Mouse (Mus musculus) MEL (cell line): Measurements from ENCODE around the gene Dcdc2b. TPM values are rescaled to one million over a fixed set of nuclear protein-coding genes. Genes with fewer than 3 reads are reported as not detected.

Experiments used
- DNase-seq: peaks from one replicate; pipeline ENCODE4 v3.0.0; 2011; ENCODE audit warnings: low read depth, low spot score
- H3K27ac ChIP-seq: 2 replicates; pipeline ENCODE4 v1.5.1; 2012; ENCODE audit warnings: low read depth, mild to moderate bottlenecking, control low read depth, low read length, moderate library complexity; ENCODE audit not compliant: control insufficient read depth
- H3K27me3 ChIP-seq, 2 experiments: fragments of 150-350 bp in 1 of 2; sonication (generic) in 1 of 2; 2 replicates each; pipeline ENCODE4 v1.6.1; 2012; ENCODE audit warnings: low read length in 2 of 2, mild to moderate bottlenecking in 2 of 2, improper control_type of control experiment in 1 of 2, moderate library complexity in 1 of 2; ENCODE audit not compliant: insufficient read depth in 2 of 2, control insufficient read depth in 1 of 2
- H3K36me3 ChIP-seq, 2 experiments: 2 replicates each; pipeline ENCODE4 v1.6.1; 2012 to 2014; ENCODE audit warnings: low read length in 2 of 2, improper control_type of control experiment in 1 of 2, inconsistent platforms in 1 of 2, mild to moderate bottlenecking in 1 of 2; ENCODE audit not compliant: insufficient read depth in 2 of 2, control insufficient read depth in 1 of 2
- H3K4me1 ChIP-seq, 2 experiments: fragments of 150-350 bp in 1 of 2; sonication (generic) in 1 of 2; 2 replicates each; pipeline ENCODE4 v1.6.1; 2012; ENCODE audit warnings: low read length in 2 of 2, improper control_type of control experiment in 1 of 2, mild to moderate bottlenecking in 1 of 2; ENCODE audit not compliant: insufficient read depth in 2 of 2, control insufficient read depth in 1 of 2
- H3K4me3 ChIP-seq, 2 experiments: fragments of 150-350 bp in 1 of 2; sonication (generic) in 1 of 2; 2 replicates each; pipeline ENCODE4 v1.5.1; 2012; ENCODE audit warnings: low read depth in 2 of 2, low read length in 2 of 2, mild to moderate bottlenecking in 2 of 2, moderate library complexity in 2 of 2, control low read depth in 1 of 2, improper control_type of control experiment in 1 of 2; ENCODE audit not compliant: control insufficient read depth in 1 of 2, insufficient read depth in 1 of 2
- H3K79me2 ChIP-seq: 2 replicates; pipeline ENCODE4 v1.6.1; 2012; ENCODE audit warnings: mild to moderate bottlenecking, low read length, moderate library complexity; ENCODE audit not compliant: control insufficient read depth, poor library complexity, insufficient read depth
- H3K9ac ChIP-seq: 2 replicates; pipeline ENCODE4 v1.6.1; 2012; ENCODE audit warnings: low read depth, mild to moderate bottlenecking, control low read depth, low read length, moderate library complexity; ENCODE audit not compliant: control insufficient read depth, poor library complexity, severe bottlenecking
- H3K9me3 ChIP-seq: fragments of 150-350 bp; sonication (generic); replicated peaks from 2 replicates; pipeline ENCODE4 v1.6.1; 2012; ENCODE audit warnings: mild to moderate bottlenecking, low read length, improper control_type of control experiment, moderate library complexity; ENCODE audit not compliant: insufficient read depth
- BHLHE40 ChIP-seq: IDR thresholded peaks from 2 replicates; pipeline ENCODE4 v1.6.1; 2012; ENCODE audit warnings: low read depth, mild to moderate bottlenecking, inconsistent platforms, low read length, improper control_type of control experiment, borderline replicate concordance
- CHD1 ChIP-seq: IDR thresholded peaks from 2 replicates; pipeline ENCODE4 v1.6.1; 2012; ENCODE audit warnings: low read depth, mild to moderate bottlenecking, inconsistent platforms, low read length, improper control_type of control experiment
- CTCF ChIP-seq, 3 experiments: IDR thresholded peaks in 2 of 3; conservative IDR thresholded peaks in 1 of 3; 2 replicates each; pipeline ENCODE4 v1.5.1; 2011 to 2012; ENCODE audit warnings: low read length in 3 of 3, low read depth in 2 of 3, mild to moderate bottlenecking in 2 of 3, improper control_type of control experiment in 1 of 3, inconsistent platforms in 1 of 3, mixed read lengths in 1 of 3, moderate library complexity in 1 of 3; ENCODE audit not compliant: control insufficient read depth in 1 of 3, insufficient read depth in 1 of 3, poor library complexity in 1 of 3, severe bottlenecking in 1 of 3
- E2F4 ChIP-seq: IDR thresholded peaks from 2 replicates; pipeline ENCODE4 v1.6.1; 2011; ENCODE audit warnings: low read depth, low read length, improper control_type of control experiment, borderline replicate concordance
- ELF1 ChIP-seq: IDR thresholded peaks from 2 replicates; pipeline ENCODE4 v1.6.1; 2014; ENCODE audit warnings: low read depth, mild to moderate bottlenecking, inconsistent platforms, low read length, improper control_type of control experiment, moderate library complexity
- EP300 ChIP-seq, 2 experiments: IDR thresholded peaks; 2 replicates each; pipeline ENCODE4 v1.6.1; 2011; ENCODE audit warnings: improper control_type of control experiment in 2 of 2, low read length in 2 of 2, low read depth in 1 of 2, mild to moderate bottlenecking in 1 of 2
- ETS1 ChIP-seq: IDR thresholded peaks from 2 replicates; pipeline ENCODE4 v1.6.1; 2012; ENCODE audit warnings: low read depth, mild to moderate bottlenecking, inconsistent platforms, low read length, improper control_type of control experiment, moderate library complexity
- JUND ChIP-seq: IDR thresholded peaks from 2 replicates; pipeline ENCODE4 v1.6.1; 2011; ENCODE audit warnings: low read depth, mild to moderate bottlenecking, improper control_type of control experiment, low read length
- MAX ChIP-seq: IDR thresholded peaks from 2 replicates; pipeline ENCODE4 v1.6.1; 2011; ENCODE audit warnings: low read length, improper control_type of control experiment
- MAZ ChIP-seq: IDR thresholded peaks from 2 replicates; pipeline ENCODE4 v1.6.1; 2012; ENCODE audit warnings: low read depth, mild to moderate bottlenecking, inconsistent platforms, low read length, improper control_type of control experiment
- MEF2A ChIP-seq: IDR thresholded peaks from 2 replicates; pipeline ENCODE4 v1.6.1; 2014; ENCODE audit warnings: low read depth, mild to moderate bottlenecking, inconsistent platforms, low read length, improper control_type of control experiment; ENCODE audit not compliant: poor library complexity, insufficient replicate concordance, severe bottlenecking; ENCODE audit errors: extremely low read depth
- MYC ChIP-seq: IDR thresholded peaks from 2 replicates; pipeline ENCODE4 v1.6.1; 2011; ENCODE audit warnings: low read depth, mild to moderate bottlenecking, low read length, improper control_type of control experiment, moderate library complexity
- NELFE ChIP-seq: IDR thresholded peaks from 2 replicates; pipeline ENCODE4 v1.6.1; 2011; ENCODE audit warnings: low read depth, low read length, improper control_type of control experiment
- POLR2AphosphoS2 ChIP-seq: IDR thresholded peaks from 2 replicates; pipeline ENCODE4 v1.6.1; 2011; ENCODE audit warnings: low read length, improper control_type of control experiment
- RAD21 ChIP-seq: IDR thresholded peaks from 2 replicates; pipeline ENCODE4 v1.6.1; 2011; ENCODE audit warnings: mild to moderate bottlenecking, low read depth, low read length, improper control_type of control experiment
- RCOR1 ChIP-seq: IDR thresholded peaks from 2 replicates; pipeline ENCODE4 v1.6.1; 2012; ENCODE audit warnings: low read depth, mild to moderate bottlenecking, inconsistent platforms, low read length, improper control_type of control experiment
- SIN3A ChIP-seq: IDR thresholded peaks from 2 replicates; pipeline ENCODE4 v1.6.1; 2012; ENCODE audit warnings: low read length, improper control_type of control experiment, inconsistent platforms
- TAL1 ChIP-seq: IDR thresholded peaks from 2 replicates; pipeline ENCODE4 v1.6.1; 2012; ENCODE audit warnings: mild to moderate bottlenecking, inconsistent platforms, low read length, moderate library complexity, mixed read lengths
- UBTF ChIP-seq: IDR thresholded peaks from 2 replicates; pipeline ENCODE4 v1.6.1; 2012; ENCODE audit warnings: low read depth, mild to moderate bottlenecking, inconsistent platforms, low read length, improper control_type of control experiment, moderate library complexity, borderline replicate concordance; ENCODE audit not compliant: insufficient read depth
- USF1 ChIP-seq: IDR thresholded peaks from 2 replicates; pipeline ENCODE4 v1.6.1; 2014; ENCODE audit warnings: low read depth, mild to moderate bottlenecking, inconsistent platforms, low read length, improper control_type of control experiment, moderate library complexity
- USF2 ChIP-seq, 2 experiments: IDR thresholded peaks; 2 replicates each; pipeline ENCODE4 v1.6.1; 2011 to 2012; ENCODE audit warnings: improper control_type of control experiment in 2 of 2, low read length in 2 of 2, borderline replicate concordance in 1 of 2, inconsistent platforms in 1 of 2, low read depth in 1 of 2, mild to moderate bottlenecking in 1 of 2; ENCODE audit not compliant: insufficient read depth in 1 of 2
- ZKSCAN1 ChIP-seq: IDR thresholded peaks from 2 replicates; pipeline ENCODE4 v1.6.1; 2012; ENCODE audit warnings: low read depth, mild to moderate bottlenecking, inconsistent platforms, low read length, improper control_type of control experiment, moderate library complexity
- ZNF384 ChIP-seq: IDR thresholded peaks from 2 replicates; pipeline ENCODE4 v1.6.1; 2012; ENCODE audit warnings: low read depth, mild to moderate bottlenecking, inconsistent platforms, low read length, improper control_type of control experiment
- polyA plus RNA-seq, 2 experiments: library from polyadenylated mRNA; stranded (reverse) in 1 of 2; unstranded in 1 of 2; fragments of >175 nt in 1 of 2; fragments of >200 nt in 1 of 2; gene quantifications; 2 replicates each; pipeline versions ENCODE4 v1.2.1 to v1.2.4; 2012; ENCODE audit warnings: low replicate concordance in 2 of 2, low read depth in 1 of 2; ENCODE audit not compliant: insufficient read length in 2 of 2, insufficient read depth in 1 of 2, missing spikeins in 1 of 2
- total RNA-seq: library from RNA; depleted of rRNA; stranded (reverse); fragments of 300-350 nt; gene quantifications from 2 replicates; pipeline ENCODE4 v1.2.3, GENCODE M21; 2012

The Dcdc2b gene
- total and polyA plus RNA-seq, 3 experiments, result 1.3 TPM; not detected in 2

DNA sequence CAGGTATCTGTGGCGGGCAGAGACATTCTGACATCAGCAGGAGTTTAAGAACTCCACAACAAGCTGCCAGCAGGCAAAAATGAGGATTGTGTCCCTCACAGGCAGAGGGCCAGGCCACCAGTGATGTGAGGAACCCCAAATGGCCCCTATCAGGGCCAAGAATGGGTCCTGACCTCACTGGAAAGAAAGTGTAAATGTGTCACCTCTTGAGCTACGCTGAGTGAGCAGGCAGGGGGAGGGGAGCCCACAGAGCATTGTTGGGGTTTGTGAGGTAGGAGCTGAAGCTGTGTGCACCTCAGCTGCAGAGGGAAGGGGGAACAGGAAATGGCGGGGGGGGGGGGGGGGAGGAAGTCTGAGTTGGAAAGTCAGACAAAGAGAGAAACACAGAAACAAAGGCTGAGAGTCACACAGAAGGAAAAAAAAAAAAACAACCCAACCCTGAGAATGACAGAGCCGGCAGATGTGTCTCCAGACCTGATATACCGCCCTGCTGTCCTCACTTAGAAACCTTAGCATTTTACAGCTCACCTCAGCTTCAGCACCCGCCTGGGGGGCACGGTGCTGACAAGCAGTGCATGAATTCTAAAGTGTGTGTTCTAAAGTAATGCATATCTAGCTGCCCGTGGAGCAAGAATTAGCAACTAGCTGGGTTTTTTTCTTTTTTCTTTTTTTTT, 38.7 kb downstream of the Dcdc2b start:
- DNase-seq, result peak; percentile 72
- no peaks in the 10 kb centered on the region for H3K27me3 ChIP-seq
- peaks cover 0 to 6% of the 10 kb centered on the region in 2 experiments; a peak in 2 of 4 replicates for H3K36me3 ChIP-seq
- TF ChIP-seq MEF2A (no peak), MAZ (0 out of 2 replicates have a peak, but pooled peaks have one; percentile 25), MAX (0 out of 2 replicates have a peak, but pooled peaks have one; percentile 15), ZNF384 (peak; percentile 79), ZKSCAN1 (no peak), ETS1 (peak; percentile 37; the same call in 1 of the 2 replicates)
- peak overlapping the region; percentile 1 for H3K9ac ChIP-seq
- H3K27ac ChIP-seq, result 0 out of 2 replicates have a peak overlapping the region, but pooled peaks have one; percentile 2
- no peaks in the 10 kb centered on the region for H3K79me2 ChIP-seq
- no peaks in the 10 kb centered on the region for H3K9me3 ChIP-seq
- H3K4me1 ChIP-seq, result peaks cover 0 to 20% of the 10 kb centered on the region in 2 experiments; a peak in 3 of 4 replicates
- peak overlapping the region; percentile 22 to 77 for H3K4me3 ChIP-seq

DNA sequence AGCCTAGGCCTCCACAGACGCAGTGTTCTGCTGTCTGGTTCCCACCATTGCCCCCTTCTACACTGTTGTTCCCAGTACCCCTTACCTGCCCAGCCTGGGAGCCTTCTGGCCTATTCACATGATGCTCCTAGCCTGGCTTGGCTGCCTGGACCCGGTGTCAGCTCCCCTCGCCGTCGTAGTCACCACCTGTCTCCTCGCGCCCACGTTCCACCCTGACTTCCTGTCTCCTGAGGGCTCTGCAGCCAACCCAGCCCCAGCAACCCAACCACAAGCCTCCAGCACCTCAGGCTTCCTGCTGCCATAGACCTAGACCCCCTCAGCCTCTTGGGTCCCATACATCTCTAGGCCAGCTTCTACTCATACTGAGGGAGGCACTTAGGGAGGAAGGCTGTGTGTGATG, 40.6 kb downstream of the Dcdc2b start, which contains the start of gene Lck:
Gene Lck, minus strand, starts transcription at position 212 of the 400 bp plus-strand sequence.
- Histone ChIP-seq H3K79me2 (no peaks in the 10 kb centered on the region), H3K27ac (no peak within 1 kb of the TSS), H3K27me3 (no peaks in the 10 kb centered on the region; a peak in 1 of 4 replicates), H3K4me3 (no peak within 1 kb of the TSS), H3K9ac (no peak within 1 kb of the TSS), H3K36me3 (peaks cover 0 to 6% of the 10 kb centered on the region in 2 experiments; a peak in 2 of 4 replicates), H3K9me3 (no peaks in the 10 kb centered on the region), H3K4me1 (peaks cover 0 to 15% of the 10 kb centered on the region in 2 experiments; a peak in 3 of 4 replicates)
- DNase-seq, result no peak
- TF ChIP-seq MYC (no peak), UBTF (no peak), MEF2A (no peak), BHLHE40 (no peak), SIN3A (no peak), USF1 (no peak), TAL1 (no peak), E2F4 (no peak), RCOR1 (no peak), POLR2AphosphoS2 (no peak), CHD1 (no peak), NELFE (no peak), JUND (no peak), RAD21 (no peak), CTCF (IDR thresholded peaks at IDR 0.05 in 2 of 3, conservative IDR thresholded peaks at IDR 0.05 in 1 of 3; ENCODE audit: control insufficient read depth in 1 of 3, insufficient read depth in 1 of 3, low read depth in 2 of 3, low read length in 3 of 3, poor library complexity in 1 of 3, severe bottlenecking in 1 of 3) (no peak), EP300 (IDR thresholded peaks at IDR 0.05; ENCODE audit: low read depth in 1 of 2, low read length in 2 of 2) (no peak), ETS1 (no peak), ELF1 (no peak), USF2 (IDR thresholded peaks at IDR 0.05; ENCODE audit: borderline replicate concordance in 1 of 2, insufficient read depth in 1 of 2, low read depth in 1 of 2, low read length in 2 of 2) (no peak)
